Mouse (Mus musculus): Measurements from ENCODE around the gene Dcun1d2. TPM values are rescaled to one million over a fixed set of nuclear protein-coding genes. Genes with fewer than 3 reads are reported as not detected.

Gene Dcun1d2
- total RNA-seq, 1 experiment from 2014 or later: 17.7 TPM

GRCm38 (mm10) chr8:13224426-13224825 is 63.5 kb downstream of the Dcun1d2 start:
- ATAC-seq (replicated peaks in 1 of 2; ENCODE audit: insufficient read depth in 1 of 2, low FRiP score in 2 of 2, low TSS enrichment in 1 of 2, low read depth in 1 of 2, poor library complexity in 2 of 2, severe bottlenecking in 2 of 2): no peak

DNA sequence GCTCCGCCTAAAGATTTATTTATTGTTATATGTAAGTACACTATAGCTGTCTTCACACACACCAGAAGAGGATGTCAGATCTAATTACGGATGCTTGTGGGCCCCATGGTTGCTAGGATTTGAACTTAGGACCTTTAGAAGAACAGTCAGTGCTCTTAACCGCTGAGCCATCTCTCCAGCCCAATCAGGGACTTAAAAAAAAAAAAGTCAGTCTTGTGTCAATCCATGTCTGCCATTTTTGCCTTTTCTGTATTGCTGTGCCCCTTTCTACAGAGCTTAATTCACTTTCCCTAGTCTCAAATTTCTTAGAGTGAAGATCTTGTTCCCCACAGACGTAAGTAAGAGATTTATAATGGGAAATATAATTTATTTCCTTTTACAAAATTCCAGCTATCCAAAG is 69.5 kb downstream of the Dcun1d2 start:
- no peak for ATAC-seq (replicated peaks in 1 of 2; ENCODE audit: insufficient read depth in 1 of 2, low FRiP score in 2 of 2, low TSS enrichment in 1 of 2, low read depth in 1 of 2, poor library complexity in 2 of 2, severe bottlenecking in 2 of 2)

- ATAC-seq (replicated peaks in 1 of 2; ENCODE audit: insufficient read depth in 1 of 2, low FRiP score in 2 of 2, low TSS enrichment in 1 of 2, low read depth in 1 of 2, poor library complexity in 2 of 2, severe bottlenecking in 2 of 2): no peak
These were observed 69.9 kb downstream of the Dcun1d2 start for GRCm38 (mm10) chr8:13217986-13218385.

GRCm38 (mm10) chr8:13217093-13217492 is 70.8 kb downstream of the Dcun1d2 start:
- no peak for ATAC-seq (replicated peaks in 1 of 2; ENCODE audit: insufficient read depth in 1 of 2, low FRiP score in 2 of 2, low TSS enrichment in 1 of 2, low read depth in 1 of 2, poor library complexity in 2 of 2, severe bottlenecking in 2 of 2)

DNA sequence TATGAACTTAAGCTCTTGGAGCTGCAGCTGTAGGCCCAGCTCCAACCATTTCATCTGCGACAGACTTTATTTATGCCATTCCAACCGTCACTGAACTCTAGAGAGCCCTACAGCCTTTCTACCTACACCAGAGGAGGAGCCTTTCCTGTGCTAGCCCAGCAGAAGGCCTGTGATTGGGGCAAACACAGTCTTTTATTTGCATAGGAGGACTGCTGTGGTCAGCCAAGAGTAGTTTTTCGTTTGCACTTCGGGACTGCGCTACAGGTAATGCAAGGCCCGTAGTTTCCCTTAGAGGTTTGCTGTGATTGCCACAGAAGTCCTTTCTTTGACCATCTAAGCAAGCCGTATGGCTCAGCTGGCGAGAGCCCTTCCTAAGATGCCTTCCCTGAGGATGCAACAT is 71.5 kb downstream of the Dcun1d2 start:
- ATAC-seq (replicated peaks in 1 of 2; ENCODE audit: insufficient read depth in 1 of 2, low FRiP score in 2 of 2, low TSS enrichment in 1 of 2, low read depth in 1 of 2, poor library complexity in 2 of 2, severe bottlenecking in 2 of 2): no peak

GRCm38 (mm10) chr8:13213479-13214268 is 74.3 kb downstream of the Dcun1d2 start:
- peak; percentile 90 to 91 for ATAC-seq (replicated peaks in 1 of 2; ENCODE audit: insufficient read depth in 1 of 2, low FRiP score in 2 of 2, low TSS enrichment in 1 of 2, low read depth in 1 of 2, poor library complexity in 2 of 2, severe bottlenecking in 2 of 2)

DNA sequence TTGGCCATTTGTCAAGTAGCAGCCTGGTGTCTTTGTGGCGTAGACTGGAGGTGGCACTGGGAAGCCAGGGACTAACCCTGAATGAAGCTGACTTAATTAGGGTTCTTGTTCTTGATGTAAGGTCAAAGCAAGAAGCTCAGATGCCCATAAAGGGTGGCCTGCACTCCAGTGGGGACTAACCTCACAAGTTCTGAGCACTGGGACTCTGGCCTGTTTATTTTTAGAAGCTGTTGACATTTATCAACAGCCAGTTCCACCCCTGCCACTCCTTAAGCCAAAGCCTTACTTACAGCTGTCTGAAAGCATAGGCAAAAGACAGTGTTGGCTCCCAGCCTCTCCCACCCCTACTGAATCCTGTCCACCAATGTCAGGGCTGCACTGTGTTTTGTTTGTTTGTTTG is 78.2 kb downstream of the Dcun1d2 start:
- ATAC-seq (replicated peaks in 1 of 2; ENCODE audit: insufficient read depth in 1 of 2, low FRiP score in 2 of 2, low TSS enrichment in 1 of 2, low read depth in 1 of 2, poor library complexity in 2 of 2, severe bottlenecking in 2 of 2): no peak

DNA sequence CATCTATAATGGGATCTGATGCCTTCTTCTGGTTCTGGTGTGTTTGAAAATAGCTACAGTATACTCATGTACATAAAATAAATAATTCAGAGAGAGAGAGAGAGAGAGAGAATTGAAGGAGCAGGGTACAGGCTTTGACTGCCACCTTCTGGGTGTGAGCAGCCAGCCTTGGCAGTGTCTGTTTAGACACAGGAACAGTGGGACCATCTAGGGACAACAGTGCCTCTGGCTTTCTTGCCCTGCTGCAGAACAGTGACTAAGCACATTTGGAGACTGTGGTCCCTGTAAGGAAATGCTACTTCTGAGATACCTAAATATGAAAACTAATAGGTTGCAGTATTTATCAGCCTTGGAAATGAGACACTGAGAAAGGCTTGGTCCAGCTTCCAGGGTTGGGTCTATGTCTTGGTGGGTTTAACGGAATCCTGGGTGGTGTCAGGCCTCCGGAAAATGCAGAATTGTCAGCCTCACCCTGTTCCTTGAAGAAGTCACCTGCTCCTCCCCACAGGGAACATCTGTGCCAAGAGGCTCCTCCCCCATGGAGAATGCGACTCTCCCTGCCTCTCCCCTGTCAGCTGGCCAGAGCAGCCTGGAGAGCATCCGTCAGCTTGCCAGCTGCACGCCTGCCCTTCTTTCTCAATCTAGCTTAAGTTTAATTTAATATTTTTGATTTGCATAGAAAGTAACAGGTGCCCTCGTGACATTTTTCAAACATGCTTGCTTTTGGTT is 79.1 kb downstream of the Dcun1d2 start:
- ATAC-seq (replicated peaks in 1 of 2; ENCODE audit: insufficient read depth in 1 of 2, low FRiP score in 2 of 2, low TSS enrichment in 1 of 2, low read depth in 1 of 2, poor library complexity in 2 of 2, severe bottlenecking in 2 of 2): peak; percentile 49 to 51

- ATAC-seq (replicated peaks in 1 of 2; ENCODE audit: insufficient read depth in 1 of 2, low FRiP score in 2 of 2, low TSS enrichment in 1 of 2, low read depth in 1 of 2, poor library complexity in 2 of 2, severe bottlenecking in 2 of 2): no peak
These were observed 81.6 kb downstream of the Dcun1d2 start for GRCm38 (mm10) chr8:13206290-13206689.

Other genes with a start within 250 kb of the Dcun1d2 start
- gene Proz, start 227.2 kb downstream of the Dcun1d2 start, total RNA-seq (2017): not detected in 2 replicates
- 20.8 and 36.3 TPM in 2 replicates for gene Pcid2, start 182.7 kb downstream of the Dcun1d2 start, total RNA-seq (2017)
- gene Cul4a, start 182.5 kb downstream of the Dcun1d2 start, total RNA-seq (2017): 99.8 and 127 TPM in 2 replicates
- 138 and 151 TPM in 2 replicates for gene Lamp1, start 129.0 kb downstream of the Dcun1d2 start, total RNA-seq (2017)
- 0.63 and 1.2 TPM in 2 replicates for gene Grtp1, start 87.5 kb downstream of the Dcun1d2 start, total RNA-seq (2017)
- gene Adprhl1, start 34.0 kb downstream of the Dcun1d2 start, total RNA-seq (2017): not detected in 2 replicates
- 7.8 and 8.9 TPM in 2 replicates for gene Tmco3, start 59 bp upstream of the Dcun1d2 start, total RNA-seq (2017)
- 110 and 129 TPM in 2 replicates for gene Tfdp1, start 50.6 kb upstream of the Dcun1d2 start, total RNA-seq (2017)
- not detected in 2 replicates for gene Atp4b, start 108.7 kb upstream of the Dcun1d2 start, total RNA-seq (2017)
- not detected in 2 replicates for gene Grk1, start 117.0 kb upstream of the Dcun1d2 start, total RNA-seq (2017)
- not detected in 2 replicates for gene Tmem255b, start 147.1 kb upstream of the Dcun1d2 start, total RNA-seq (2017)
- gene Gas6, start 206.4 kb upstream of the Dcun1d2 start, total RNA-seq (2017): 14.1 and 17.4 TPM in 2 replicates